Mouse (Mus musculus) v-Abl transformed pro-B cells (cell line): ENCODE results near the gene Zscan4e.
"Not testable (repeated sequence)": the region's sequence is repeated elsewhere in the genome, so short reads cannot be mapped to it uniquely, and the experiment has no call there.

Source experiments
- in situ Hi-C, 2 experiments: fragments of 400-800 bp; cut with MboI; formaldehyde crosslinking; loops; one replicate each; pipeline ENCODE4 v1.15.1; 2025; ENCODE audit not compliant: unreplicated experiment in 2 of 2

Zscan4e gene

DNA sequence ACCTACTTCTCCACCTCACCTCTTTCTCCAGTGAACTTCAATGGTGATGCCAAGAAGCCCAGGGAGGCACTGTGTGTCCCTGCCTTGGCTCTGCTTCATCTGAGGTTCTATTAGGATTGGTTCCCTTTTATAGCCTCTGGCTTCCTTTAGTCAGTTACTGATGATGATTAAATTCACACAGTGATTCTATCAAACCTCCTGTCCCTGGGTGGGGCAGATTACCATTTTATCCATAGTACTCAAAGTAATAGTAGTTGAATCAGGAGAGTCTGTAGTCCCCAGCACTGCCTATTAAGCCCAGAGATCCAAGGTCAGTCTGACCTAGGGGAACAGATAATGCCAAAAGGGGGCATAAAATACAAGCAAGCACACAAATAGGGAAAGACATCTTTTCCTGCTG lies at the start of gene Zscan4e:
Gene Zscan4e (minus strand): TSS at position 101 of the 400 bp plus-strand sequence.
- in situ Hi-C loops: not testable (repeated sequence)
